Mouse (Mus musculus): ENCODE results near the gene Pitpna. TPM values are rescaled to one million over a fixed set of nuclear protein-coding genes. Genes with fewer than 3 reads are reported as not detected.

The Pitpna gene
- polyA plus RNA-seq, 1 experiment from 2014 or later: 69.8 TPM

DNA sequence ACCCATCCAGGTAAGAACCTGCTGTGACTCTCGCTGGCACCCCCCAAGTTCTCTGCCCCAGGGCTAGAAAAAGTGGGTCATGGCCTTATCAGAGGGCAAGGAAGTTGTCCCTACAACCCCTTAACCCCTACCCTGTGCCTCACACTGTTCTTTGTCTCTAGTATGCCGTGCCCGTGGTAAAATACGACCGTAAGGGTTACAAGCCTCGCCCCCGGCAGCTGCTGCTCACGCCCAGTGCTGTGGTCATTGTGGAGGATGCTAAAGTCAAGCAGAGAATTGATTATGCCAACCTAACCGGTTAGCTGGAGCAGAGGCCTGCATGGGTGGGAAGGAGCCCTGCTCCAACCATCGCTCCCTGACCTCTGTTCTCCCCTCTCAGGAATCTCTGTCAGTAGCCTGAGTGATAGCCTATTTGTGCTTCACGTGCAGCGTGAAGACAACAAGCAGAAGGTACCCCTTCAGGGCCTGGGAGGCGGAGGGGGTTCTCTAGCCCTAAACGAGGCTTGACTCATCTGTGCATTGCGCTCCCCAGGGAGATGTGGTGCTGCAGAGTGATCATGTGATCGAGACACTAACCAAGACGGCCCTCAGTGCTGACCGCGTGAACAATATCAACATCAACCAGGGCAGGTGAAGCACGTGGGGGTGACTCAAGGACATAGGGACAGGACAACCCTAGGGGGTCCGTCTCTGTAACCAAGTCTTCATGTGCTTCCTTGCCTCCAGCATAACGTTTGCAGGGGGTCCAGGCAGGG is 83.7 kb downstream of the Pitpna start:
- Histone ChIP-seq H3K9me3 (replicated peaks; ENCODE audit: low read length) (no peaks in the 10 kb centered on the region), H3K4me1 (replicated peaks; ENCODE audit: insufficient read depth, low read length) (no peaks in the 10 kb centered on the region), H3K9ac (ENCODE audit: low read depth, low read length) (no peak overlapping the region), H3K27me3 (ENCODE audit: insufficient read depth, low read length) (no peaks in the 10 kb centered on the region), H3K27ac (no peak overlapping the region), H3K4me2 (ENCODE audit: low read length) (no peak overlapping the region), H3K36me3 (ENCODE audit: insufficient read depth, low read length) (peaks cover 65% of the 10 kb centered on the region), H3K4me3 (replicated peaks; ENCODE audit: low read depth, low read length) (no peak overlapping the region)
- WGBS: 75% methylated on average over 22 of the region's 22 CpGs
- TF ChIP-seq CTCF (IDR thresholded peaks at IDR 0.05; ENCODE audit: low read depth): no peak
- DNase-seq (ENCODE audit: low spot score): no peak
- ATAC-seq (replicated peaks; ENCODE audit: low FRiP score, low read depth): no peak

DNA sequence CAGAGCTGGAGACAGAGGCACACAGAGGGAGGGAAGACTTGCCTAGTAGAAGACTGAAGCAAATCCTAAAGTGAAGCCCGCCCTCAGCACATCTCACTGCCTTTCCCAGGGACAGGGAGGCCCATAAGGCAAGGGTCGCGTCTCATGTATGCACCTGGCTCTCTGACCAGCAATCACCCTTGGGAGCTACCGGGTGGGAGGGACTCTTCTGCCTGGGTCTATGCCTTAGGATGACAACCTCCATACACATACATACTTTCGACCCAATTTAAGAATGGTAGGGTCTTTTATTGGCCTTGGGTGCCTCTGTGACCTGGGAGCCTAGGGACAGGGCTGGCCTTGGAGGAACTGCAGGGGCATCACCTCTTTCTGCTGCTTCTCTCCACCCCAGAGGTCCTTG is 85.5 kb downstream of the Pitpna start:
- WGBS: 87% methylated on average over 5 of the region's 5 CpGs
- Histone ChIP-seq H3K36me3 (ENCODE audit: insufficient read depth, low read length) (peaks cover 52% of the 10 kb centered on the region), H3K27ac (no peak overlapping the region), H3K9me3 (replicated peaks; ENCODE audit: low read length) (no peaks in the 10 kb centered on the region), H3K4me2 (ENCODE audit: low read length) (no peak overlapping the region), H3K27me3 (ENCODE audit: insufficient read depth, low read length) (no peaks in the 10 kb centered on the region), H3K4me3 (replicated peaks; ENCODE audit: low read depth, low read length) (no peak overlapping the region), H3K4me1 (replicated peaks; ENCODE audit: insufficient read depth, low read length) (0 out of 2 replicates have a peak, but pooled peaks cover under 1% of the 10 kb centered on the region), H3K9ac (ENCODE audit: low read depth, low read length) (no peak overlapping the region)
- no peak for DNase-seq (ENCODE audit: low spot score)
- no peak for ATAC-seq (replicated peaks; ENCODE audit: low FRiP score, low read depth)
- TF ChIP-seq CTCF (IDR thresholded peaks at IDR 0.05; ENCODE audit: low read depth): no peak

DNA sequence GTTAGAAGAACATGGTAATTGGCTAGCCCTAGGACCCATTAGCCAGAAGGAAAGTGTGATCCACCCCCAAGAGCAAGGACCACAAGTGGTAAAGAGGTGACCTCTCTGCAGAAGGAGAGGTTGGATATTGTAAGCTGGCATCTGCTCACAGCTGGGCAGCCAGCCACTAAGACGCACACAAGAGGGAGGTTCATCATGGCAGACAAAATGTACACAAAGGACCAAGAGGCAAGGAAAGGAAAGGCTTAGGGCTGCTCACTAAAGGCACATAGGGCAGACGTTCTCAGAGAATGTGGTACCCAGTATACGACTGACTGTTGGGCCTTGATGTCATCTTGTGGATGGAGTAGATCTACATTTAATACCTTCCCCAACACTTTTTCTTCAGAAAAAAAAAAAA is 87.0 kb downstream of the Pitpna start:
- Histone ChIP-seq H3K9me3 (replicated peaks; ENCODE audit: low read length) (no peaks in the 10 kb centered on the region), H3K9ac (ENCODE audit: low read depth, low read length) (no peak overlapping the region), H3K4me2 (ENCODE audit: low read length) (no peak overlapping the region), H3K27ac (no peak overlapping the region), H3K4me3 (replicated peaks; ENCODE audit: low read depth, low read length) (no peak overlapping the region), H3K27me3 (ENCODE audit: insufficient read depth, low read length) (no peaks in the 10 kb centered on the region), H3K4me1 (replicated peaks; ENCODE audit: insufficient read depth, low read length) (0 out of 2 replicates have a peak, but pooled peaks cover 3% of the 10 kb centered on the region), H3K36me3 (ENCODE audit: insufficient read depth, low read length) (peaks cover 39% of the 10 kb centered on the region)
- WGBS: 83% methylated on average over 3 of the region's 3 CpGs
- no peak for TF ChIP-seq CTCF (IDR thresholded peaks at IDR 0.05; ENCODE audit: low read depth)
- no peak for DNase-seq (ENCODE audit: low spot score)
- ATAC-seq (replicated peaks; ENCODE audit: low FRiP score, low read depth): no peak

DNA sequence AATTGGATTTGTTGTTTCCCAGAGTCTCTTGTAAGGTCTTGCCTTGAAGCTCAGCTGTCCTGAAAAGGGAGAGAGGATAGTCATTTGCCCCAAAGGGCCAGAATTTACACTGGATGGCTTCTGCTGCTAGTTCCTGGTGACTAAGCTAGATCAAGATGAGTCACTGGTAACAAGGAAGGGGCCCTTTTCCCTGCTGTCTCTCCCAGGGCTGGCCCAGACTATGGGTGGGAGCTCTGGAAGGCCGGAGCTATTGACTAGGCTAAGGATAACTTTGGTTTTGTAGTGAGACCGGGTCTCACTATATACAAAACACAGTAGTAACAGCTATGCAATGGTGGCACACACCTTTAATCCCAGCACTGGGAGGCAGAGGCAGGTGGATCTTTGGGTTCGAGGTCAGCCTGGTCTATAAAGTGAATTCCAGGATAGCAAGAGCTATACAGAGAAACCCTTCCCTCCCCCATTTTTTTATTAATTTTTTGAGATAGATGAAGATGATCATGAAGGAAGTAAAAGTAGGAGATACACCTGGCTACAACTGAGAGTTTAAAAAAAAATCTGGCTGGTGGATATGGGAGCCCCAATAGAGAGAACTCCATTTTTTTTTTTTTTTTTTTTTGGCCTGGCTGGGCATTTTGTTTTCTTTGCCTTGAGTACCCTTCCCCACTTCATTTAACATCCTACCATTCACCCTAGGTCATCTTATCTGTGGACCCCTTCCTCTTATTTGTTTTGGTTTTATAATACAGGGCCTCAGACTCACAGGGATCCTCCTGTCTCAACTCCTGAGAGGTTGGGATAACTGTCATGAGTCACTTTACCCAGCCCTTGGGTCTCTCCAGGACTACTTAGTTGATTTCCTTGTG is 90.2 kb downstream of the Pitpna start:
- ATAC-seq (replicated peaks; ENCODE audit: low FRiP score, low read depth) (no peak), DNase-seq (ENCODE audit: low spot score) (no peak)
- 93% methylated on average over 3 of the region's 3 CpGs for WGBS
- Histone ChIP-seq H3K4me3 (replicated peaks; ENCODE audit: low read depth, low read length) (peak overlapping the region; percentile 90), H3K4me2 (ENCODE audit: low read length) (peak overlapping the region; percentile 62), H3K27ac (0 out of 2 replicates have a peak overlapping the region, but pooled peaks have one; percentile 6), H3K9ac (ENCODE audit: low read depth, low read length) (peak overlapping the region; percentile 42), H3K27me3 (ENCODE audit: insufficient read depth, low read length) (no peaks in the 10 kb centered on the region), H3K36me3 (ENCODE audit: insufficient read depth, low read length) (peaks cover 10% of the 10 kb centered on the region; the same call in 1 of the 2 replicates), H3K4me1 (replicated peaks; ENCODE audit: insufficient read depth, low read length) (0 out of 2 replicates have a peak, but pooled peaks cover 13% of the 10 kb centered on the region), H3K9me3 (replicated peaks; ENCODE audit: low read length) (no peaks in the 10 kb centered on the region)
- no peak for TF ChIP-seq CTCF (IDR thresholded peaks at IDR 0.05; ENCODE audit: low read depth)

Small RNA genes within 50 kb of the gene (microRNA-seq; reads per million reads assigned to microRNA genes)
- gene Mir3971: not detected

Other genes starting within 250 kb of the Pitpna start
- gene Rpa1, start 239.8 kb upstream of the Pitpna start, polyA plus RNA-seq (2015; fragmentation: Nextera tagmentation; extraction: Ambion mirVana): 70.7 and 85.2 TPM in 2 replicates
- gene Smyd4, start 239.7 kb upstream of the Pitpna start, polyA plus RNA-seq (2015; fragmentation: Nextera tagmentation; extraction: Ambion mirVana): 9.0 and 9.8 TPM in 2 replicates
- 90.9 and 98.4 TPM in 2 replicates for gene Serpinf1, start 165.4 kb upstream of the Pitpna start, polyA plus RNA-seq (2015; fragmentation: Nextera tagmentation; extraction: Ambion mirVana)
- 45.2 and 57.0 TPM in 2 replicates for gene Serpinf2, start 148.5 kb upstream of the Pitpna start, polyA plus RNA-seq (2015; fragmentation: Nextera tagmentation; extraction: Ambion mirVana)
- 4.9 and 5.3 TPM in 2 replicates for gene Wdr81, start 133.4 kb upstream of the Pitpna start, polyA plus RNA-seq (2015; fragmentation: Nextera tagmentation; extraction: Ambion mirVana)
- gene Tlcd2, start 126.4 kb upstream of the Pitpna start, polyA plus RNA-seq (2015; fragmentation: Nextera tagmentation; extraction: Ambion mirVana): 9.3 and 11.8 TPM in 2 replicates
- gene Prpf8, start 101.3 kb upstream of the Pitpna start, polyA plus RNA-seq (2015; fragmentation: Nextera tagmentation; extraction: Ambion mirVana): 36.3 and 36.6 TPM in 2 replicates
- 4.2 and 4.5 TPM in 2 replicates for gene Rilp, start 78.0 kb upstream of the Pitpna start, polyA plus RNA-seq (2015; fragmentation: Nextera tagmentation; extraction: Ambion mirVana)
- 13.6 and 14.4 TPM in 2 replicates for gene Scarf1, start 74.6 kb upstream of the Pitpna start, polyA plus RNA-seq (2015; fragmentation: Nextera tagmentation; extraction: Ambion mirVana)
- gene Slc43a2, start 56.4 kb upstream of the Pitpna start, polyA plus RNA-seq (2015; fragmentation: Nextera tagmentation; extraction: Ambion mirVana): 16.6 and 19.1 TPM in 2 replicates
- gene Inpp5k, start 42.9 kb downstream of the Pitpna start, polyA plus RNA-seq (2015; fragmentation: Nextera tagmentation; extraction: Ambion mirVana): 35.9 and 38.6 TPM in 2 replicates
- gene Myo1c, start 62.4 kb downstream of the Pitpna start, polyA plus RNA-seq (2015; fragmentation: Nextera tagmentation; extraction: Ambion mirVana): 55.3 and 60.8 TPM in 2 replicates
- gene Crk, start 91.2 kb downstream of the Pitpna start, polyA plus RNA-seq (2015; fragmentation: Nextera tagmentation; extraction: Ambion mirVana): 106 and 112 TPM in 2 replicates
- 707 and 805 TPM in 2 replicates for gene Ywhae, start 144.8 kb downstream of the Pitpna start, polyA plus RNA-seq (2015; fragmentation: Nextera tagmentation; extraction: Ambion mirVana)
- gene Doc2b, start 208.0 kb downstream of the Pitpna start, polyA plus RNA-seq (2015; fragmentation: Nextera tagmentation; extraction: Ambion mirVana): 0.41 and 0.51 TPM in 2 replicates

All from kidney, postnatal 0 days (tissue).